Mouse (Mus musculus) MEL (cell line): ENCODE measurements around the gene Foxn1. TPM values are rescaled to one million over a fixed set of nuclear protein-coding genes. Genes with fewer than 3 reads are reported as not detected.

ENCODE experiments used
- DNase-seq: peaks from one replicate; pipeline ENCODE4 v3.0.0; 2011; ENCODE audit warnings: low read depth, low spot score
- H3K27ac ChIP-seq: 2 replicates; pipeline ENCODE4 v1.5.1; 2012; ENCODE audit warnings: low read depth, mild to moderate bottlenecking, control low read depth, low read length, moderate library complexity; ENCODE audit not compliant: control insufficient read depth
- H3K27me3 ChIP-seq, 2 experiments: fragments of 150-350 bp in 1 of 2; sonication (generic) in 1 of 2; 2 replicates each; pipeline ENCODE4 v1.6.1; 2012; ENCODE audit warnings: low read length in 2 of 2, mild to moderate bottlenecking in 2 of 2, improper control_type of control experiment in 1 of 2, moderate library complexity in 1 of 2; ENCODE audit not compliant: insufficient read depth in 2 of 2, control insufficient read depth in 1 of 2
- H3K36me3 ChIP-seq, 2 experiments: 2 replicates each; pipeline ENCODE4 v1.6.1; 2012 to 2014; ENCODE audit warnings: low read length in 2 of 2, improper control_type of control experiment in 1 of 2, inconsistent platforms in 1 of 2, mild to moderate bottlenecking in 1 of 2; ENCODE audit not compliant: insufficient read depth in 2 of 2, control insufficient read depth in 1 of 2
- H3K4me1 ChIP-seq, 2 experiments: fragments of 150-350 bp in 1 of 2; sonication (generic) in 1 of 2; 2 replicates each; pipeline ENCODE4 v1.6.1; 2012; ENCODE audit warnings: low read length in 2 of 2, improper control_type of control experiment in 1 of 2, mild to moderate bottlenecking in 1 of 2; ENCODE audit not compliant: insufficient read depth in 2 of 2, control insufficient read depth in 1 of 2
- H3K4me3 ChIP-seq, 2 experiments: fragments of 150-350 bp in 1 of 2; sonication (generic) in 1 of 2; 2 replicates each; pipeline ENCODE4 v1.5.1; 2012; ENCODE audit warnings: low read depth in 2 of 2, low read length in 2 of 2, mild to moderate bottlenecking in 2 of 2, moderate library complexity in 2 of 2, control low read depth in 1 of 2, improper control_type of control experiment in 1 of 2; ENCODE audit not compliant: control insufficient read depth in 1 of 2, insufficient read depth in 1 of 2
- H3K79me2 ChIP-seq: 2 replicates; pipeline ENCODE4 v1.6.1; 2012; ENCODE audit warnings: mild to moderate bottlenecking, low read length, moderate library complexity; ENCODE audit not compliant: control insufficient read depth, poor library complexity, insufficient read depth
- H3K9ac ChIP-seq: 2 replicates; pipeline ENCODE4 v1.6.1; 2012; ENCODE audit warnings: low read depth, mild to moderate bottlenecking, control low read depth, low read length, moderate library complexity; ENCODE audit not compliant: control insufficient read depth, poor library complexity, severe bottlenecking
- H3K9me3 ChIP-seq: fragments of 150-350 bp; sonication (generic); replicated peaks from 2 replicates; pipeline ENCODE4 v1.6.1; 2012; ENCODE audit warnings: mild to moderate bottlenecking, low read length, improper control_type of control experiment, moderate library complexity; ENCODE audit not compliant: insufficient read depth
- BHLHE40 ChIP-seq: IDR thresholded peaks from 2 replicates; pipeline ENCODE4 v1.6.1; 2012; ENCODE audit warnings: low read depth, mild to moderate bottlenecking, inconsistent platforms, low read length, improper control_type of control experiment, borderline replicate concordance
- CTCF ChIP-seq, 3 experiments: IDR thresholded peaks in 2 of 3; conservative IDR thresholded peaks in 1 of 3; 2 replicates each; pipeline ENCODE4 v1.5.1; 2011 to 2012; ENCODE audit warnings: low read length in 3 of 3, low read depth in 2 of 3, mild to moderate bottlenecking in 2 of 3, improper control_type of control experiment in 1 of 3, inconsistent platforms in 1 of 3, mixed read lengths in 1 of 3, moderate library complexity in 1 of 3; ENCODE audit not compliant: control insufficient read depth in 1 of 3, insufficient read depth in 1 of 3, poor library complexity in 1 of 3, severe bottlenecking in 1 of 3
- EP300 ChIP-seq, 2 experiments: IDR thresholded peaks; 2 replicates each; pipeline ENCODE4 v1.6.1; 2011; ENCODE audit warnings: improper control_type of control experiment in 2 of 2, low read length in 2 of 2, low read depth in 1 of 2, mild to moderate bottlenecking in 1 of 2
- ETS1 ChIP-seq: IDR thresholded peaks from 2 replicates; pipeline ENCODE4 v1.6.1; 2012; ENCODE audit warnings: low read depth, mild to moderate bottlenecking, inconsistent platforms, low read length, improper control_type of control experiment, moderate library complexity
- HCFC1 ChIP-seq: IDR thresholded peaks from 2 replicates; pipeline ENCODE4 v1.6.1; 2012; ENCODE audit warnings: low read depth, mild to moderate bottlenecking, inconsistent platforms, low read length, improper control_type of control experiment, moderate library complexity
- MAX ChIP-seq: IDR thresholded peaks from 2 replicates; pipeline ENCODE4 v1.6.1; 2011; ENCODE audit warnings: low read length, improper control_type of control experiment
- MAZ ChIP-seq: IDR thresholded peaks from 2 replicates; pipeline ENCODE4 v1.6.1; 2012; ENCODE audit warnings: low read depth, mild to moderate bottlenecking, inconsistent platforms, low read length, improper control_type of control experiment
- MEF2A ChIP-seq: IDR thresholded peaks from 2 replicates; pipeline ENCODE4 v1.6.1; 2014; ENCODE audit warnings: low read depth, mild to moderate bottlenecking, inconsistent platforms, low read length, improper control_type of control experiment; ENCODE audit not compliant: poor library complexity, insufficient replicate concordance, severe bottlenecking; ENCODE audit errors: extremely low read depth
- MYC ChIP-seq: IDR thresholded peaks from 2 replicates; pipeline ENCODE4 v1.6.1; 2011; ENCODE audit warnings: low read depth, mild to moderate bottlenecking, low read length, improper control_type of control experiment, moderate library complexity
- NELFE ChIP-seq: IDR thresholded peaks from 2 replicates; pipeline ENCODE4 v1.6.1; 2011; ENCODE audit warnings: low read depth, low read length, improper control_type of control experiment
- POLR2A ChIP-seq, 2 experiments: IDR thresholded peaks; 2 replicates each; pipeline ENCODE4 v1.6.1; 2011 to 2012; ENCODE audit warnings: low read length in 2 of 2, mild to moderate bottlenecking in 2 of 2, control low read depth in 1 of 2, improper control_type of control experiment in 1 of 2, low read depth in 1 of 2, moderate library complexity in 1 of 2; ENCODE audit not compliant: control insufficient read depth in 1 of 2, insufficient read depth in 1 of 2, poor library complexity in 1 of 2
- POLR2AphosphoS2 ChIP-seq: IDR thresholded peaks from 2 replicates; pipeline ENCODE4 v1.6.1; 2011; ENCODE audit warnings: low read length, improper control_type of control experiment
- RAD21 ChIP-seq: IDR thresholded peaks from 2 replicates; pipeline ENCODE4 v1.6.1; 2011; ENCODE audit warnings: mild to moderate bottlenecking, low read depth, low read length, improper control_type of control experiment
- SIN3A ChIP-seq: IDR thresholded peaks from 2 replicates; pipeline ENCODE4 v1.6.1; 2012; ENCODE audit warnings: low read length, improper control_type of control experiment, inconsistent platforms
- SMC3 ChIP-seq: IDR thresholded peaks from 2 replicates; pipeline ENCODE4 v1.6.1; 2011; ENCODE audit warnings: low read depth, low read length, improper control_type of control experiment
- UBTF ChIP-seq: IDR thresholded peaks from 2 replicates; pipeline ENCODE4 v1.6.1; 2012; ENCODE audit warnings: low read depth, mild to moderate bottlenecking, inconsistent platforms, low read length, improper control_type of control experiment, moderate library complexity, borderline replicate concordance; ENCODE audit not compliant: insufficient read depth
- ZC3H11A ChIP-seq: IDR thresholded peaks from 2 replicates; pipeline ENCODE4 v1.6.1; 2012; ENCODE audit warnings: low read depth, mild to moderate bottlenecking, inconsistent platforms, low read length, improper control_type of control experiment
- polyA plus RNA-seq, 2 experiments: library from polyadenylated mRNA; stranded (reverse) in 1 of 2; unstranded in 1 of 2; fragments of >175 nt in 1 of 2; fragments of >200 nt in 1 of 2; gene quantifications; 2 replicates each; pipeline versions ENCODE4 v1.2.1 to v1.2.4; 2012; ENCODE audit warnings: low replicate concordance in 2 of 2, low read depth in 1 of 2; ENCODE audit not compliant: insufficient read length in 2 of 2, insufficient read depth in 1 of 2, missing spikeins in 1 of 2
- total RNA-seq: library from RNA; depleted of rRNA; stranded (reverse); fragments of 300-350 nt; gene quantifications from 2 replicates; pipeline ENCODE4 v1.2.3, GENCODE M21; 2012

Foxn1 gene
- total and polyA plus RNA-seq, 3 experiments = not detected

- TF ChIP-seq POLR2AphosphoS2 = no peak
- TF ChIP-seq MEF2A = no peak
- no peak for TF ChIP-seq UBTF
- peak; percentile 49 for TF ChIP-seq ZC3H11A
- TF ChIP-seq MYC = no peak
- TF ChIP-seq NELFE = peak; percentile 51
- peak; percentile 46; the same call in 1 of the 2 replicates for TF ChIP-seq MAZ
- TF ChIP-seq EP300 (IDR thresholded peaks at IDR 0.05; ENCODE audit: low read depth in 1 of 2, low read length in 2 of 2) = no peak
- TF ChIP-seq BHLHE40 = no peak
- peak; percentile 82 for TF ChIP-seq SMC3
- peak; percentile 27 for TF ChIP-seq SIN3A
- TF ChIP-seq ETS1 = no peak
Measured at GRCm38 (mm10) chr11:78360125-78360788, 26.1 kb downstream of the Foxn1 start (continued).

GRCm38 (mm10) chr11:78358330-78359007, 27.9 kb downstream of the Foxn1 start:
- DNase-seq = peak; percentile 79

More at GRCm38 (mm10) chr11:78358330-78359007, 27.9 kb downstream of the Foxn1 start:
- H3K4me1 ChIP-seq = peaks cover 0 to 17% of the 10 kb centered on the region in 2 experiments; a peak in 2 of 4 replicates
- TF ChIP-seq POLR2A (IDR thresholded peaks at IDR 0.05; ENCODE audit: control insufficient read depth in 1 of 2, insufficient read depth in 1 of 2, low read depth in 1 of 2, low read length in 2 of 2, poor library complexity in 1 of 2) (no peak), HCFC1 (no peak), SMC3 (peak; percentile 38), MAZ (peak; percentile 62; the same call in 1 of the 2 replicates), CTCF (IDR thresholded peaks at IDR 0.05 in 2 of 3, conservative IDR thresholded peaks at IDR 0.05 in 1 of 3; ENCODE audit: control insufficient read depth in 1 of 3, insufficient read depth in 1 of 3, low read depth in 2 of 3, low read length in 3 of 3, poor library complexity in 1 of 3, severe bottlenecking in 1 of 3) (peak; percentile 87 to 98 (median 92)), RAD21 (peak; percentile 36), MAX (0 out of 2 replicates have a peak, but pooled peaks have one; percentile 27)
- H3K4me3 ChIP-seq = no peak overlapping the region
- no peaks in the 10 kb centered on the region for H3K79me2 ChIP-seq
- H3K9me3 ChIP-seq = no peaks in the 10 kb centered on the region
- H3K27ac ChIP-seq = no peak overlapping the region
- no peaks in the 10 kb centered on the region for H3K27me3 ChIP-seq
- no peak overlapping the region for H3K9ac ChIP-seq
- H3K36me3 ChIP-seq = peaks cover 0 to 2% of the 10 kb centered on the region in 2 experiments; a peak in 2 of 4 replicates
